Mouse (Mus musculus) bone marrow, adult 2 months (tissue): ENCODE results near the gene Olfr1509. TPM values are rescaled to one million over a fixed set of nuclear protein-coding genes. Genes with fewer than 3 reads are reported as not detected.

Experiments
- H3K27ac ChIP-seq: fragments of 200-500 bp; 2 replicates; pipeline ENCODE4 v1.5.1; 2012; ENCODE audit warnings: low read depth, mild to moderate bottlenecking, control low read depth, inconsistent platforms, low read length; ENCODE audit not compliant: control insufficient read depth, poor library complexity, insufficient read depth
- H3K4me1 ChIP-seq: fragments of 200-500 bp; 2 replicates; pipeline ENCODE4 v1.6.1; 2011; ENCODE audit warnings: low read length; ENCODE audit not compliant: control insufficient read depth, insufficient read depth
- H3K4me3 ChIP-seq: fragments of 200-500 bp; replicated peaks from 2 replicates; pipeline ENCODE3; 2011; ENCODE audit warnings: mild to moderate bottlenecking, low read depth, low read length, control low read depth; ENCODE audit not compliant: control insufficient read depth
- CTCF ChIP-seq: fragments of 200-500 bp; IDR thresholded peaks from 2 replicates; pipeline ENCODE4 v1.5.1; 2011; ENCODE audit warnings: low read length, control low read depth; ENCODE audit not compliant: control insufficient read depth, insufficient read depth
- POLR2A ChIP-seq: fragments of 200-500 bp; IDR thresholded peaks from 2 replicates; pipeline ENCODE4 v1.6.1; 2011; ENCODE audit warnings: low read depth, mild to moderate bottlenecking, control low read depth, low read length, borderline replicate concordance; ENCODE audit not compliant: control insufficient read depth
- WGBS: fragments of 180-500 bp; shearing (Covaris S2); methylation state at CpG from one replicate; pipeline ENCODE4 v1.1.7; 2018; 5-methylcytosine and 5-hydroxymethylcytosine counted together
- polyA plus RNA-seq: library from polyadenylated mRNA; stranded (reverse); fragments of >200 nt; gene quantifications from 2 replicates; pipeline ENCODE4 v1.2.4, GENCODE M21; 2011; ENCODE audit warnings: low replicate concordance; ENCODE audit not compliant: missing spikeins, insufficient read depth, insufficient read length

Gene Olfr1509
- polyA plus RNA-seq, 1 experiment: not detected

DNA sequence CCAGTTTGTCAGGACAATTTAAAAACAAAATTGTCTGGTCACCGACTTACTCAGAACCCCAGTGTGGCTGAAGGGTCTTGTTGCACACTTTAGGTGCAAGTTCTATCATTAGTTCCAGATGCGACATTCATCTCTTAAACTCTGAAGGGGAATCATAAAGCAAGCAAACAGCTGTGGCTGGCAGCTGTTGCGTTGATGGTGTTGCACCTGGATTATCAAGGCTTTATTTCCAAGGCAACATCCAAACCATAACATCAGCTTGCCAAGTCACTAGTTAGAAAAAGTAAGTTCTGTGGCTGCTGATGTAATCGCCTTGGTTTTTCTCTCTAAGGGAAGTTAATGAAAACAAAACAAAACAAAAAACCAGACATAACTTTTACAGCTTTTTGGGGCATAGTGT is 52.7 kb downstream of the Olfr1509 start, which contains the start of gene Olfr1507:
TSS of gene Olfr1507 (minus strand) at position 234 of the 400 bp plus-strand sequence.
- no peak within 1 kb of the TSS for H3K27ac ChIP-seq
- WGBS: 69% methylated on average over 4 of the region's 4 CpGs

More for the DNA sequence above, 52.7 kb downstream of the Olfr1509 start, which contains the start of gene Olfr1507:
- H3K4me3 ChIP-seq: no peak within 1 kb of the TSS
- H3K4me1 ChIP-seq: no peaks in the 10 kb centered on the region
- TF ChIP-seq CTCF: no peak
- no peak for TF ChIP-seq POLR2A

Other genes with a start within 250 kb of the Olfr1509 start
- 105 and 117 TPM in 2 replicates for gene Supt16, start 245.6 kb upstream of the Olfr1509 start, polyA plus RNA-seq
- gene Chd8, start 185.2 kb upstream of the Olfr1509 start, polyA plus RNA-seq: 38.2 and 71.8 TPM in 2 replicates
- gene Tox4, start 163.8 kb upstream of the Olfr1509 start, polyA plus RNA-seq: 8.3 and 25.6 TPM in 2 replicates
- gene Rab2b, start 163.4 kb upstream of the Olfr1509 start, polyA plus RNA-seq: 6.7 and 7.9 TPM in 2 replicates
- 64.5 and 98.3 TPM in 2 replicates for gene Mettl3, start 137.9 kb upstream of the Olfr1509 start, polyA plus RNA-seq
- gene Sall2, start 114.2 kb upstream of the Olfr1509 start, polyA plus RNA-seq: 0.66 and 1.7 TPM in 2 replicates
- not detected in 2 replicates for gene Olfr1513, start 86.6 kb upstream of the Olfr1509 start, polyA plus RNA-seq
- not detected in 2 replicates for gene Olfr1512, start 63.8 kb upstream of the Olfr1509 start, polyA plus RNA-seq
- not detected in 2 replicates for gene Olfr1511, start 45.6 kb upstream of the Olfr1509 start, polyA plus RNA-seq
- gene Olfr1510, start 28.6 kb upstream of the Olfr1509 start, polyA plus RNA-seq: not detected in 2 replicates
- gene Olfr1508, start 24.5 kb downstream of the Olfr1509 start, polyA plus RNA-seq: not detected in 2 replicates
- gene Olfr1507, start 52.8 kb downstream of the Olfr1509 start, polyA plus RNA-seq: not detected in 2 replicates